Mouse (Mus musculus) stomach, postnatal 0 days (tissue): ENCODE data around the gene Egfr. TPM values are rescaled to one million over a fixed set of nuclear protein-coding genes. Genes with fewer than 3 reads are reported as not detected.

Experiments used
- ATAC-seq: fragments of 200-750 bp; cut with Nextera tagmentation; 2 replicates; pipeline ENCODE4 v1.8.0; 2017; ENCODE audit not compliant: low FRiP score, low TSS enrichment
- DNase-seq: peaks from one replicate; pipeline ENCODE4 v3.0.0-alpha.2; 2016; ENCODE audit warnings: low spot score
- H3K27ac ChIP-seq: fragments of 300-500 bp; sonication (generic); replicated peaks from 2 replicates; pipeline ENCODE4 v1.5.1; 2014; ENCODE audit warnings: mild to moderate bottlenecking, control low read depth
- H3K27me3 ChIP-seq: fragments of 300-500 bp; sonication (generic); 2 replicates; pipeline ENCODE4 v1.6.1; 2014; ENCODE audit warnings: low read length; ENCODE audit not compliant: control insufficient read depth, insufficient read depth
- H3K36me3 ChIP-seq: fragments of 300-500 bp; sonication (generic); 2 replicates; pipeline ENCODE4 v1.6.1; 2014; ENCODE audit warnings: low read length, mixed read lengths; ENCODE audit not compliant: control insufficient read depth, insufficient read depth
- H3K4me1 ChIP-seq: fragments of 300-500 bp; sonication (generic); replicated peaks from 2 replicates; pipeline ENCODE4 v1.6.1; 2014; ENCODE audit warnings: antibody characterized with exemption; ENCODE audit not compliant: control insufficient read depth, insufficient read depth
- H3K4me2 ChIP-seq: fragments of 300-500 bp; sonication (generic); replicated peaks from 2 replicates; pipeline ENCODE4 v1.6.1; 2014; ENCODE audit warnings: low read depth, mild to moderate bottlenecking, control low read depth, moderate library complexity
- H3K4me3 ChIP-seq: fragments of 300-500 bp; sonication (generic); 2 replicates; pipeline ENCODE4 v1.5.1; 2014; ENCODE audit warnings: low read depth, low read length, control low read depth
- H3K9ac ChIP-seq: fragments of 300-500 bp; sonication (generic); 2 replicates; pipeline ENCODE4 v1.6.1; 2014; ENCODE audit warnings: mild to moderate bottlenecking, low read length, control low read depth, mixed read lengths
- H3K9me3 ChIP-seq: fragments of 300-500 bp; sonication (generic); 2 replicates; pipeline ENCODE4 v1.6.1; 2016; ENCODE audit warnings: low read length; ENCODE audit not compliant: control insufficient read depth
- CTCF ChIP-seq: IDR thresholded peaks from 2 replicates; pipeline ENCODE4 v1.5.1; 2016; ENCODE audit warnings: antibody characterized with exemption, low read depth, mild to moderate bottlenecking, moderate library complexity
- EP300 ChIP-seq: optimal IDR thresholded peaks from 2 replicates; pipeline ENCODE3; 2016; ENCODE audit warnings: antibody characterized with exemption
- WGBS: fragments of 180-500 bp; shearing (Covaris S2); extraction: QIAGEN DNeasy Blood & Tissue Kit; methylation state at CpG from one replicate; pipeline ENCODE4 v1.1.7; 2014; 5-methylcytosine and 5-hydroxymethylcytosine counted together
- polyA plus RNA-seq: library from polyadenylated mRNA; unstranded; fragments of >200 nt; fragmentation: Nextera tagmentation; extraction: Ambion mirVana; gene quantifications from 2 replicates; pipeline ENCODE4 v1.2.1, GENCODE M21; 2015

The Egfr gene
- polyA plus RNA-seq, 1 experiment from 2014 or later: 13.5 TPM

DNA sequence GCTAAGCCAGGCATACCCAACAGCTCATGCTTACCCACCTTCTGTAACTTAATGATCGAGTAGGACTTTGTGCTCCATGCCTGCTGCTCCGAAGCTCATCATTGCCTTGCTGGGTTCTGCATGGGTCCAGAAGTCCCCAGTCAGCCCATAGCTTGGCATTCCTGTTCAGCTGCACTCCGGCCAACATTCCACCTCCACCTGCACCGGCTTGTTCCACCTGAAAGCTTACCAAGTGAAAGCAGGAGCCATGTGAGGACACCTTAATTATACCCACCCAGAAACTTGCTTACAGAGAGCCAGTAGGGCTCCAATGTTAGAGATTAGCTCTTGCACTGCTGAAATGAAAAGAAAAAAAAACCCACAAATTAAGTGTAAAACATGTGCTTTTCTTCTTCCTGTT lies 17.3 kb downstream of the Egfr start:
- H3K9ac ChIP-seq: no peak overlapping the region
- no peak for DNase-seq
- H3K27me3 ChIP-seq: no peaks in the 10 kb centered on the region
- H3K27ac ChIP-seq: peak overlapping the region; percentile 79
- H3K4me3 ChIP-seq: no peak overlapping the region
- no peaks in the 10 kb centered on the region for H3K36me3 ChIP-seq
- no peak for TF ChIP-seq CTCF
- TF ChIP-seq EP300: no peak
- 0 out of 2 replicates have a peak overlapping the region, but pooled peaks have one; percentile 11 for H3K4me2 ChIP-seq
- H3K9me3 ChIP-seq: no peaks in the 10 kb centered on the region
- WGBS: 60% methylated on average over 4 of the region's 4 CpGs
- no peaks in the 10 kb centered on the region for H3K4me1 ChIP-seq
- no peak for ATAC-seq

DNA sequence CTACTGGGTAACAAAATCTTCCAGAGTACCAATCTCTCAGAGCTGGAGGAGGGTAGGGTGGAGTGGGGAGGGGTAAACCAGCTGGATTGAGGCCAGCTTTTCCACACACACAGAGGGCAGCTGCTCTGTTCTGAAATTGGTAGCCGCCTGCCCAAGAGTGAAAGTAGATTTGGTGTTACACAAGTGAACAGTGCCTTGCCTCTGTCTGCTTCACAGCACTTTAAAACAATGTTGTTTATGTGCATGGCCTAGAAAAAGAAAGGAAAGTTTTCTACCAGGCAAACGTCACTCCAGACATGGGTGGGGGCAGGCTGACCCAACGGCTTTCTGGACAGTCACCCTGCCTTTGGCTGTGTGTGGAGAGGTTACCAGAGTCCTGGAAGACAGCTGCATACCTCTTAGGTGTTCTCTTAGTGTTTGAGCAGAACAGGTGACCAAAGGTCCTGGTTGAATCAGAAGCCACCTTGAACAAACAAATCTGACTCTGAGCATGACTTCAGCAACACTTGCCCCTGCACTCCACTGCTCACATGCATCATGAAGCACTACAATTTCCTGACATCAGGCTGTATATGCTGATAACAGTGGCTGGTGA lies 17.8 kb downstream of the Egfr start:
- peak overlapping the region; percentile 11; the same call in 1 of the 2 replicates for H3K4me2 ChIP-seq
- H3K4me1 ChIP-seq: no peaks in the 10 kb centered on the region
- no peak overlapping the region for H3K9ac ChIP-seq
- H3K9me3 ChIP-seq: no peaks in the 10 kb centered on the region
- no peaks in the 10 kb centered on the region for H3K36me3 ChIP-seq
- peak overlapping the region; percentile 79 for H3K27ac ChIP-seq
- TF ChIP-seq EP300: no peak
- no peak for TF ChIP-seq CTCF
- DNase-seq (peak; percentile 28), ATAC-seq (peak; percentile 94)
- H3K27me3 ChIP-seq: no peaks in the 10 kb centered on the region
- WGBS: 42% methylated on average over 3 of the region's 3 CpGs
- H3K4me3 ChIP-seq: no peak overlapping the region

DNA sequence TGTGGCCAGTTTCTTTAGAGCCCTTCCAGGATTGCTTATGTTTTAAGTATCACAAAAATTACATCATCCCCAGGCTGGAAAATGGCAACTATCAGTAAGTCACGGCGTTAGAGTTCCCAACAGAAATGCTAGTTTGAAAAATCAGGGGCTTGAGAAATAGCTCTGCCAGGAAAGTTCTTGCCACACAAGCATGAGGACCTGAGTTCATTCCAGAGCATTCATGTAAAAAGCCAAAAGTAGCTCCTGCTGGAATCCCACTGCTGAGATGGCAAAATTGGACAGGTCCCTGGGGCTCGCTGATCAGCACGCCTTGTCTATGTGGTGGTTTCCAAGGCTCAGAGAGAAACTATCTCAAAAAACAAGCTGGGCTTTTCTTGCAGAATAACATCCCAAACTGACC lies 19.0 kb downstream of the Egfr start:
- no peak for ATAC-seq
- no peaks in the 10 kb centered on the region for H3K27me3 ChIP-seq
- H3K4me1 ChIP-seq: no peaks in the 10 kb centered on the region; the same call in 1 of the 2 replicates
- TF ChIP-seq EP300 (no peak), CTCF (no peak)
- H3K4me3 ChIP-seq: no peak overlapping the region
- no peaks in the 10 kb centered on the region for H3K36me3 ChIP-seq
- H3K27ac ChIP-seq: no peak overlapping the region
- no peak for DNase-seq
- H3K9me3 ChIP-seq: no peaks in the 10 kb centered on the region
- H3K9ac ChIP-seq: no peak overlapping the region
- 73% methylated on average over 4 of the region's 4 CpGs for WGBS
- H3K4me2 ChIP-seq: no peak overlapping the region

DNA sequence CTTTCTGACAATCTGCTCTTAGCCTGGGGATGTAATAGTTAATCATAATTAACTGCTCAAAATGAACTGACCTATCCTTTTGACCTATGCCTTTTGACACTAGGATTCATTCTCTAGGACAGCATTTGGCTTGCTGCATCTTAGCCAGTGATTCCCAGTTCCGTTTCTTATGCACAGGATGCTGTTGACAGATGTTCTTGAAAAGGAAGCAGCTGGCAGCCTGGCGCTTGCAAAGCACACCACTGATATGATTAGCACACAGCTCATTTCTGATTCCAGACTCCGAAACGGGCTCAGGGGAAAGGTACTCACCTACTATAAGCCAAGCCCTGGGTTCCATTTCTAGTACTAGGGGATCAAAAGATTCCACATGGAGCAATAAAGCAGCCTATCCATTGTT lies 20.7 kb downstream of the Egfr start:
- TF ChIP-seq EP300 (no peak), CTCF (no peak)
- no peak overlapping the region for H3K9ac ChIP-seq
- WGBS: 50% methylated on average over 4 of the region's 4 CpGs

DNA sequence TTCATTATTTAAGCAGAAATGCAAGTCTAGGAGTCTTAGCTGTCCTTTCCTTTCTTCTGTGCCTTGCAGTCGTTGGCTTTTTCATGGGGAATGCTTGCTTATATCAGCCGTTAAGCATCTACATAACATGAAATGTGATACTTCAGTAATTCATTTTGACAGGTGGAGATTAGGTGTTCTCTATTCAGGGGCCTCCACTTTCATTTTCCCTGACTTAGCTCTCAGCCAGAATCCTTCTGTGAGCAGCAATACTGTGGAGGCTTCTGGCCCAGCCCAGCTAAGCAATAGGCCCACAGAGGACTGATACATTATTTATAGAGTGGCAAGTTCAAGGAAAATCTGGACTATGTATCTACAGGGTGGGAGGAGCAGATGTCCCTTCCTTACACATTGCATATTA lies 25.0 kb downstream of the Egfr start:
- WGBS: 19% methylated on average over 2 of the region's 2 CpGs
- Histone ChIP-seq H3K27me3 (no peaks in the 10 kb centered on the region), H3K9me3 (no peaks in the 10 kb centered on the region), H3K4me1 (peaks cover 7% of the 10 kb centered on the region; the same call in 1 of the 2 replicates), H3K4me2 (no peak overlapping the region), H3K27ac (peak overlapping the region; percentile 90), H3K4me3 (no peak overlapping the region), H3K36me3 (no peaks in the 10 kb centered on the region), H3K9ac (0 out of 2 replicates have a peak overlapping the region, but pooled peaks have one; percentile 23)
- no peak for DNase-seq
- no peak for TF ChIP-seq CTCF
- TF ChIP-seq EP300: peak; percentile 58
- ATAC-seq: peak; percentile 76

More for the DNA sequence above, 20.7 kb downstream of the Egfr start:
- no peak overlapping the region for H3K27ac ChIP-seq
- ATAC-seq: no peak
- peaks cover 2% of the 10 kb centered on the region; the same call in 1 of the 2 replicates for H3K4me1 ChIP-seq
- H3K4me2 ChIP-seq: no peak overlapping the region
- no peak for DNase-seq
- no peaks in the 10 kb centered on the region for H3K9me3 ChIP-seq
- H3K27me3 ChIP-seq: no peaks in the 10 kb centered on the region
- H3K36me3 ChIP-seq: no peaks in the 10 kb centered on the region
- no peak overlapping the region for H3K4me3 ChIP-seq

DNA sequence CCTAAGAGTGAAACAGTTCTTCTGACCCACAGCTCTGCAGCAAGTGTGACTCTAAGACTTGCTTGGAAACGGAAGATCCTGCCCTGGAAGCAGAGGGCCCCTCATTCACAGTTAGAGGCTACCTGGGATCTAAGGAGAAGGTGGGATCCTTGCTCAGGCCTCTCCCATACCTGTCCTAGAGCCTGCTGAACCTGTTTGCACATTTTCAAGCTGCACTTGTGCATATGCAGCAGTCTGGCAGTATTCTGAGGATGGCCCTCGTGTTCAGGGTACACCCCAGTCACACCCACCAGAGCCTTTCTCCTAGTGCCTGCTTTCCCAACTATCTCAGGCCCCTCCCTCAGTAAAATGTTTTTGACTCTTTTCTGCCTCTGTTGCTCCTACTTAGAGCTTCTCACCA lies 29.6 kb downstream of the Egfr start:
- Histone ChIP-seq H3K9ac (no peak overlapping the region), H3K27me3 (no peaks in the 10 kb centered on the region), H3K36me3 (no peaks in the 10 kb centered on the region), H3K4me2 (no peak overlapping the region), H3K27ac (peak overlapping the region; percentile 45; the same call in 1 of the 2 replicates), H3K4me3 (no peak overlapping the region), H3K4me1 (peaks cover 14% of the 10 kb centered on the region; the same call in 1 of the 2 replicates), H3K9me3 (no peaks in the 10 kb centered on the region)
- no peak for DNase-seq
- ATAC-seq: 0 out of 2 replicates have a peak, but pooled peaks have one; percentile 55
- no peak for TF ChIP-seq EP300
- TF ChIP-seq CTCF: no peak
- 43% methylated on average over 2 of the region's 2 CpGs for WGBS
